Mouse (Mus musculus): ENCODE measurements around the gene Hmcn1.

- no peak for TF ChIP-seq CTCF (IDR thresholded peaks at IDR 0.05; ENCODE audit: low read depth, low read length)
- no peak for TF ChIP-seq POLR2A (IDR thresholded peaks at IDR 0.05; ENCODE audit: extremely low read depth, insufficient read depth, low read length)
Observed at GRCm38 (mm10) chr1:150951004-150951403, 42.2 kb downstream of the Hmcn1 start.
